8 mouse cellular contexts compared by ENCODE assay signal in genomic region chr12:116202176-116202981, GRCm38 (mm10).
DNase-seq lines count a peak whose midpoint lies in the region; ATAC-seq and TF ChIP-seq lines count a peak whose summit lies in the region.

No protein-coding gene starts in this region.

- no peak overlapping the region for H3K9ac ChIP-seq in heart, adult 2 months (ENCODE audit: low read depth, low read length)
- no peak overlapping the region for H3K9ac ChIP-seq in forebrain, embryonic 12.5 days
- H3K9ac ChIP-seq in hindbrain, embryonic 13.5 days, result 0 out of 2 replicates have a peak overlapping the region, but pooled peaks have one; percentile 20

- TF ChIP-seq EP300 in heart, adult 2 months (IDR thresholded peaks at IDR 0.05; ENCODE audit: insufficient read depth, low read depth, low read length), result 0 out of 2 replicates have a peak, but pooled peaks have one; percentile 48

- no peak for TF ChIP-seq POLR2A in heart, adult 2 months (IDR thresholded peaks at IDR 0.05; ENCODE audit: insufficient read depth, low read depth, low read length)

- no peaks in the 10 kb centered on the region for H3K27me3 ChIP-seq in heart, adult 2 months (ENCODE audit: control insufficient read depth, insufficient read depth, low read length)
- H3K27me3 ChIP-seq in forebrain, embryonic 12.5 days, result no peaks in the 10 kb centered on the region
- no peaks in the 10 kb centered on the region for H3K27me3 ChIP-seq in hindbrain, embryonic 13.5 days

- no peaks in the 10 kb centered on the region for H3K4me1 ChIP-seq in heart, adult 2 months (ENCODE audit: control insufficient read depth, insufficient read depth, low read length)
- H3K4me1 ChIP-seq in forebrain, embryonic 12.5 days, result peaks cover 2% of the 10 kb centered on the region; the same call in 1 of the 2 replicates
- 0 out of 2 replicates have a peak, but pooled peaks cover 2% of the 10 kb centered on the region for H3K4me1 ChIP-seq in hindbrain, embryonic 13.5 days (replicated peaks)

- intact Hi-C loops in heart, adult 2 months (cut with DNase I), result loop anchor here (2.0 kb wide), 2 partner anchors 132 to 154 kb away; no protein-coding TSS in a partner anchor
- intact Hi-C loops in heart, postnatal 25 days (cut with DNase I), result loop anchor here (2.0 kb wide), 1 partner anchor 132 kb away; no protein-coding TSS in a partner anchor

- peak; percentile 41 to 71 for DNase-seq in heart, adult 2 months
- DNase-seq in heart, postnatal 25 days (ENCODE audit: low spot score), result no peak
- DNase-seq in c-Kit-positive CD71-positive TER-119-negative erythroid progenitor cells, embryonic 14.5 days (ENCODE audit: low read depth), result peak; percentile 16
- peak; percentile 60 to 74 for DNase-seq in layer of hippocampus, postnatal 14 days (ENCODE audit: low spot score in 2 of 2)
- DNase-seq in lung, postnatal 4 days, result peak; percentile 59 to 71
- peak; percentile 79 to 82 for DNase-seq in right cerebral cortex, adult 2 months (ENCODE audit: low spot score in 2 of 2)

- peak; percentile 70 for ATAC-seq in forebrain, embryonic 12.5 days (ENCODE audit: low FRiP score)
- ATAC-seq in hindbrain, embryonic 13.5 days (ENCODE audit: low FRiP score), result peak; percentile 65

- H3K36me3 ChIP-seq in heart, adult 2 months (ENCODE audit: control insufficient read depth, insufficient read depth, low read length), result no peaks in the 10 kb centered on the region
- no peaks in the 10 kb centered on the region for H3K36me3 ChIP-seq in forebrain, embryonic 12.5 days (replicated peaks)
- H3K36me3 ChIP-seq in hindbrain, embryonic 13.5 days, result peaks cover 11% of the 10 kb centered on the region

- no peaks in the 10 kb centered on the region for H3K9me3 ChIP-seq in forebrain, embryonic 12.5 days
- no peaks in the 10 kb centered on the region for H3K9me3 ChIP-seq in hindbrain, embryonic 13.5 days

- TF ChIP-seq CTCF in heart, adult 2 months (IDR thresholded peaks at IDR 0.05), result peak; percentile 91

- no peaks in the 10 kb centered on the region for H3K79me2 ChIP-seq in heart, adult 2 months (replicated peaks; ENCODE audit: control insufficient read depth, insufficient read depth, low read length)

- H3K4me2 ChIP-seq in forebrain, embryonic 12.5 days, result no peak overlapping the region
- H3K4me2 ChIP-seq in hindbrain, embryonic 13.5 days, result no peak overlapping the region

- H3K27ac ChIP-seq in heart, adult 2 months, result no peak overlapping the region
- no peak overlapping the region for H3K27ac ChIP-seq in forebrain, embryonic 12.5 days
- no peak overlapping the region for H3K27ac ChIP-seq in hindbrain, embryonic 13.5 days

- WGBS in heart, adult 2 months, result 27% methylated on average over 9 of the region's 9 CpGs
- WGBS in forebrain, embryonic 12.5 days, result 31% methylated on average over 9 of the region's 9 CpGs
- 39% methylated on average over 9 of the region's 9 CpGs for WGBS in hindbrain, embryonic 13.5 days

- no peak overlapping the region for H3K4me3 ChIP-seq in heart, adult 2 months
- no peak overlapping the region for H3K4me3 ChIP-seq in forebrain, embryonic 12.5 days (replicated peaks)
- no peak overlapping the region for H3K4me3 ChIP-seq in hindbrain, embryonic 13.5 days
